Mouse (Mus musculus): Measurements from ENCODE around the gene Trim65. TPM values are rescaled to one million over a fixed set of nuclear protein-coding genes. Genes with fewer than 3 reads are reported as not detected.
A peak's percentile ranks its signal among the peaks of the same experiment; 100 is the strongest.

Trim65 gene
- polyA plus RNA-seq, 1 experiment from 2014 or later = 6.1 TPM

GRCm38 (mm10) chr11:116138096-116138467, 7.2 kb upstream of the Trim65 start:
- Histone ChIP-seq H3K36me3 (peaks cover 45% of the 10 kb centered on the region), H3K4me2 (replicated peaks) (peak overlapping the region; percentile 71), H3K4me3 (replicated peaks) (peak overlapping the region; percentile 94), H3K9ac (peak overlapping the region; percentile 87), H3K4me1 (peaks cover 25% of the 10 kb centered on the region), H3K27me3 (no peaks in the 10 kb centered on the region), H3K27ac (replicated peaks) (peak overlapping the region; percentile 80), H3K9me3 (replicated peaks) (no peaks in the 10 kb centered on the region)
- 1% methylated on average over 20 of the region's 20 CpGs for WGBS
- ATAC-seq (ENCODE audit: insufficient number of reproducible peaks, low FRiP score, low TSS enrichment, low read depth) = no peak

- Histone ChIP-seq H3K9ac (no peak overlapping the region), H3K9me3 (replicated peaks) (no peaks in the 10 kb centered on the region), H3K4me1 (peaks cover 55% of the 10 kb centered on the region), H3K4me2 (replicated peaks) (no peak overlapping the region), H3K27me3 (no peaks in the 10 kb centered on the region), H3K27ac (replicated peaks) (no peak overlapping the region), H3K4me3 (replicated peaks) (no peak overlapping the region), H3K36me3 (peaks cover 32% of the 10 kb centered on the region)
- no peak for ATAC-seq (ENCODE audit: insufficient number of reproducible peaks, low FRiP score, low TSS enrichment, low read depth)
- WGBS = 86% methylated on average over 10 of the region's 10 CpGs
Measured at GRCm38 (mm10) chr11:116134171-116134570, 3.2 kb upstream of the Trim65 start.

DNA sequence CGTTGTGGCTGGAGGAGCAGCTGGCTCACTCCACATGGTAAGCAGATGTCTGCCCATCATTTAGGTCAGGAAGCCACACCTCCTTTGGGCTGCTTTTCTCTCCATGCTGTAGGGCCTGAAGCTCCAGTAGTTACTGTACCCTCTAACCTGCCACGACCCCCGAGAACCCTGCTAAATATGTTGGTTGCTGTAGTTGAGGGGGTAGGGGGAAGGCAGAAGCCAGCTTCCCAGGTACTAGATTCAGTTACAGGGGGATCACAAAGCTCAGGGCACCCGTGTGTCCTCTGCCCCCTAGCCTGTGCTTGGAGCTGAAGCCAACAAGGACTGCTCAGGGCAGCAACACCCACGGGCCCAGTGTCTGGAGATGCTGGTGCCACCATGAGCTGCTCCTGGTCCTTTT, 2.6 kb upstream of the Trim65 start:
- H3K4me3 ChIP-seq (replicated peaks) = no peak overlapping the region
- H3K9ac ChIP-seq = no peak overlapping the region
- H3K27me3 ChIP-seq = no peaks in the 10 kb centered on the region
- peaks cover 53% of the 10 kb centered on the region for H3K4me1 ChIP-seq
- H3K9me3 ChIP-seq (replicated peaks) = no peaks in the 10 kb centered on the region
- H3K36me3 ChIP-seq = peaks cover 32% of the 10 kb centered on the region
- H3K4me2 ChIP-seq (replicated peaks) = no peak overlapping the region
- H3K27ac ChIP-seq (replicated peaks) = 0 out of 2 replicates have a peak overlapping the region, but pooled peaks have one; percentile 39
- no peak for ATAC-seq (ENCODE audit: insufficient number of reproducible peaks, low FRiP score, low TSS enrichment, low read depth)
- WGBS = 43% methylated on average over 5 of the region's 5 CpGs

DNA sequence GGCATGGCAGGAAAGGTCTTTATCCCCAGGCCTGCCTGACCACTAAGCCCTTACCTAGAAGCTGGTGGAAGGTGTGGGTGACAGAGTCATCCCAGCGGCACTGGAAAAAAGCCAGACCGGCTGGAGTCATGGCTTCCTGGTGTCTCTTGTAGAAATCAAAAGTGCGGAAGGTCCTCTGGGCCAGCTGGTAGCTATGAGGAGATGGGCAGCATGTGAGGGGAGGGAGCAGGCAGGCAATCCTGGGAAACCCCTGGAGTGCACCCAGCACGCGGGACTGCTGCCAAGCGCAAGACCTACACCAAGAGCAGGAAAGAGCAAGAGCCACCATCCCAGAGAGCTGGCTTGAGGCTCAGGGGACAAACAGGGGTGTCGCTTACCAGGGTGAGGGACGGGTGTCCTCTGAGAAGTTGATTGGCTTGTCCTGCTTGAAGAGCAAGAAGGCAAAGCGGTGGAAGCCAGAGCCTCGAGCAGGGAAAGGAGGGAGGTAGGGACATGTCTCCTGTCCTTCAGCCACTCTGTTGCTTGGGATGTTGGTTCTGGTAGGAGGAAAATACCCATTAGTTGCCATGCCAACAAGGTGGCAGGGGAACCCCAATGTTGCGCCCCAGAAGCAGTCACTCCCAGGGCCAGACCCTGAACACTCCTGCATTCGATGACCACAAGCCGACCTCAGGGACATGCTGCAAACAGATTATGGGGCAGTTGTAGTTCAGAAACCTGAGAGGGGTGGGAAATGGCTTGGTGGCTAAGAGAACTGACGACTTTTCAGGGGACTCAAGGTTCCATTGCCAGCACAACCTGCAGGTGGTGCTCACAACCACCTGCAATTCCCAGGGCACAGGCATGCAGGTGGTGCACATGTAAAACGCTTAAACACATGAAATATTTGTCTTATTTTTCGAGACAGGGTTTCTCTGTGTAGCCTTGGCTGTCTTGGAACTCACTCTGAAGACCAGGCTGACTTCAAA, 1.7 kb upstream of the Trim65 start:
- H3K9me3 ChIP-seq (replicated peaks) = no peaks in the 10 kb centered on the region
- peaks cover 52% of the 10 kb centered on the region for H3K4me1 ChIP-seq
- H3K9ac ChIP-seq = 0 out of 2 replicates have a peak overlapping the region, but pooled peaks have one; percentile 18
- ATAC-seq (ENCODE audit: insufficient number of reproducible peaks, low FRiP score, low TSS enrichment, low read depth) = no peak
- WGBS = 72% methylated on average over 16 of the region's 16 CpGs
- H3K27me3 ChIP-seq = no peaks in the 10 kb centered on the region
- H3K27ac ChIP-seq (replicated peaks) = peak overlapping the region; percentile 44
- H3K4me3 ChIP-seq (replicated peaks) = no peak overlapping the region
- no peak overlapping the region for H3K4me2 ChIP-seq (replicated peaks)
- H3K36me3 ChIP-seq = peaks cover 32% of the 10 kb centered on the region

DNA sequence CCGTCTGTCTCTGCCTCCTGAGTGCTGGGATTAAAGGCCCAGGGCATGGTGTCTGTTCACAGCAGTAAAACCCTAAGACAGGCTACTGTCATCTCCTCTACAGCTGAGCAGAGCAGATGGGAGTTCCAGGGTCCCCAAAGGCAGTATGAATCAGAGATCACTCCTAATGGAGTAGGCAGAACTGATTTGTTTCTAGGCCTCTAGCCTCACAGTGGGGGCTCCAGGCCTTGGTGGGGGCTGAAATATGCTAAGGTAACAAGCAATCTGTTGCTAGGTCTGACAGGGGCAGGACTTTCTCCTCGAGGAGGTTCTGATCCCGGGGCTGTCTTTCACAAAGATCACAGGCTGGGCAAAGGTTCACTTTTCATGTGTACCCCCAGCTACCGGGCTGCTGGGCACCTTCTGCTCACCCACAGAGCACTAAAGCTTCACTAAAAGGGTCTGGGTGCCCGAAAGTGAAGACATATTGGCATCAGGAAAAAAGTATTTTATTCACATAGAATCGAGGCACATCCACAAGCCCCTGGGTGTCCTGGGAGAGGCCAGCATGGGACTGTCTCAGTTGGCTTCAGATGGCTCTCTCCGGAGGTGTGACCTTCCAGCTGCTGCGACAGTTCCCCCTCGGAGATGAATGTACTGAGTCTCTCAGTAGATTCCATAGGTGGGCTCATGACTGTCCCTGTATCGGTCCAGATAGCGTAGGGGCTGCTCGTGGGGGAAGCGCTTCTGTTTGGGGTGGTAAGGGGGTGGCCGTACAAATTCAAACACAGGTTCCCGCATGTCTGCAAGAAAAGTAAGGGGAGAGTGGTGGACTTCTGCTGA, 632 bp upstream of the Trim65 start:
- Histone ChIP-seq H3K27me3 (no peaks in the 10 kb centered on the region), H3K4me1 (peaks cover 56% of the 10 kb centered on the region), H3K36me3 (peaks cover 32% of the 10 kb centered on the region), H3K27ac (replicated peaks) (peak overlapping the region; percentile 94), H3K9me3 (replicated peaks) (no peaks in the 10 kb centered on the region), H3K9ac (no peak overlapping the region), H3K4me2 (replicated peaks) (peak overlapping the region; percentile 78), H3K4me3 (replicated peaks) (peak overlapping the region; percentile 63)
- ATAC-seq (ENCODE audit: insufficient number of reproducible peaks, low FRiP score, low TSS enrichment, low read depth) = no peak
- 82% methylated on average over 15 of the region's 15 CpGs for WGBS

DNA sequence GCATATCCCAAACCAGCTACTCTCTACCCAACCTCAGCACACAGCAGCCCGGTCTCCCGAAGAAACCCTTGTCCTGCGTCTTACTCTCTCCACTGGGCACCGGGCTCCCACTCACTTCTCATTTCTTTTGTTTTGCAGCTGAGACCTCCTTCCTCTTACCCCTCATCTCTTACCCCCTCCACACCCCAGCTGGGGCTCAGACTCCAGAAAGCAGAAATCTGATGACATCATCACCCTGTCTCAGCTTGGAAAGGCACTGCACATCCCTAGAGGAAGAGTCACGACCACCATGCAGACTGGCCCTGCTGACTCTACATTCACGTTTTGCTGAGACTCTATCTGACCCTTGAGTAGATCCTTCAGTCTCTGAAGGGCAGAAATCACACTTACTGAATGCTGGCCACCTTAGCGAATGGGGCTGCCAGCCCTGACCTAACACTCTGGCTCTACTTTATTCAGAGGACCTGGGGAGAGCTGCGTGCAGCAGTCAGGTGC, 888 bp downstream of the Trim65 start:
- WGBS = 44% methylated on average over 8 of the region's 8 CpGs
- H3K9me3 ChIP-seq (replicated peaks) = no peaks in the 10 kb centered on the region
- peak overlapping the region; percentile 52 for H3K9ac ChIP-seq
- peaks cover 57% of the 10 kb centered on the region for H3K4me1 ChIP-seq
- no peaks in the 10 kb centered on the region for H3K27me3 ChIP-seq
- H3K4me2 ChIP-seq (replicated peaks) = peak overlapping the region; percentile 78
- H3K27ac ChIP-seq (replicated peaks) = peak overlapping the region; percentile 94
- peak overlapping the region; percentile 63 for H3K4me3 ChIP-seq (replicated peaks)
- H3K36me3 ChIP-seq = peaks cover 38% of the 10 kb centered on the region
- no peak for ATAC-seq (ENCODE audit: insufficient number of reproducible peaks, low FRiP score, low TSS enrichment, low read depth)

GRCm38 (mm10) chr11:116129091-116129790, 1.7 kb downstream of the Trim65 start:
- Histone ChIP-seq H3K4me3 (replicated peaks) (no peak overlapping the region; the same call in 1 of the 2 replicates), H3K36me3 (peaks cover 30% of the 10 kb centered on the region), H3K4me1 (peaks cover 57% of the 10 kb centered on the region), H3K27me3 (no peaks in the 10 kb centered on the region), H3K27ac (replicated peaks) (no peak overlapping the region), H3K9ac (no peak overlapping the region), H3K4me2 (replicated peaks) (peak overlapping the region; percentile 78), H3K9me3 (replicated peaks) (no peaks in the 10 kb centered on the region)
- WGBS = 75% methylated on average over 9 of the region's 9 CpGs
- no peak for ATAC-seq (ENCODE audit: insufficient number of reproducible peaks, low FRiP score, low TSS enrichment, low read depth)

GRCm38 (mm10) chr11:116127986-116128385, 2.9 kb downstream of the Trim65 start:
- no peaks in the 10 kb centered on the region for H3K27me3 ChIP-seq
- no peak overlapping the region for H3K9ac ChIP-seq
- peak overlapping the region; percentile 39; the same call in 1 of the 2 replicates for H3K27ac ChIP-seq (replicated peaks)
- no peak overlapping the region for H3K4me3 ChIP-seq (replicated peaks)
- no peak overlapping the region for H3K4me2 ChIP-seq (replicated peaks)
- no peak for ATAC-seq (ENCODE audit: insufficient number of reproducible peaks, low FRiP score, low TSS enrichment, low read depth)
- 73% methylated on average over 9 of the region's 9 CpGs for WGBS
- no peaks in the 10 kb centered on the region for H3K9me3 ChIP-seq (replicated peaks)
- H3K4me1 ChIP-seq = peaks cover 50% of the 10 kb centered on the region
- H3K36me3 ChIP-seq = peaks cover 25% of the 10 kb centered on the region

- peak within 1 kb of the TSS; percentile 22 for H3K4me3 ChIP-seq (replicated peaks)
- H3K9me3 ChIP-seq (replicated peaks) = no peaks in the 10 kb centered on the region
- 24% methylated on average over 23 of the region's 23 CpGs for WGBS
- H3K27ac ChIP-seq (replicated peaks) = peak within 1 kb of the TSS; percentile 39
- ATAC-seq (ENCODE audit: insufficient number of reproducible peaks, low FRiP score, low TSS enrichment, low read depth) = peak; percentile 39; the same call in 1 of the 2 replicates
- peaks cover 27% of the 10 kb centered on the region for H3K36me3 ChIP-seq
- peaks cover 43% of the 10 kb centered on the region for H3K4me1 ChIP-seq
- H3K27me3 ChIP-seq = no peaks in the 10 kb centered on the region
- H3K9ac ChIP-seq = no peak within 1 kb of the TSS
- H3K4me2 ChIP-seq (replicated peaks) = peak within 1 kb of the TSS; percentile 43
Measured at GRCm38 (mm10) chr11:116127156-116127980, 3.6 kb downstream of the Trim65 start, which contains the start of gene Trim47. Gene Trim47, minus strand, starts transcription at chr11:116127210.

GRCm38 (mm10) chr11:116126261-116126660, 4.7 kb downstream of the Trim65 start:
- 95% methylated on average over 15 of the region's 15 CpGs for WGBS
- ATAC-seq (ENCODE audit: insufficient number of reproducible peaks, low FRiP score, low TSS enrichment, low read depth) = no peak
- no peak overlapping the region for H3K27ac ChIP-seq (replicated peaks)
- H3K9ac ChIP-seq = no peak overlapping the region
- H3K9me3 ChIP-seq (replicated peaks) = no peaks in the 10 kb centered on the region
- no peak overlapping the region for H3K4me3 ChIP-seq (replicated peaks)
- peaks cover 35% of the 10 kb centered on the region for H3K4me1 ChIP-seq
- H3K36me3 ChIP-seq = peaks cover 28% of the 10 kb centered on the region
- H3K27me3 ChIP-seq = no peaks in the 10 kb centered on the region
- no peak overlapping the region for H3K4me2 ChIP-seq (replicated peaks)

Measured in embryonic facial prominence, embryonic 15.5 days (tissue).